Mouse (Mus musculus) thymus, adult 2 months (tissue): ENCODE results near the gene Nrsn2.

Experiments
- CTCF ChIP-seq: fragments of 200-500 bp; IDR thresholded peaks from 2 replicates; pipeline ENCODE4 v1.5.1; 2012; ENCODE audit warnings: mild to moderate bottlenecking, control low read depth, low read length, moderate library complexity, borderline replicate concordance; ENCODE audit not compliant: control insufficient read depth, poor library complexity, insufficient read depth; ENCODE audit errors: extremely low read depth
- POLR2A ChIP-seq: fragments of 200-500 bp; IDR thresholded peaks from 2 replicates; pipeline ENCODE4 v1.6.1; 2012; ENCODE audit warnings: mild to moderate bottlenecking, low read length, control low read depth, moderate library complexity; ENCODE audit not compliant: control insufficient read depth, poor library complexity, insufficient read depth; ENCODE audit errors: extremely low read depth

DNA sequence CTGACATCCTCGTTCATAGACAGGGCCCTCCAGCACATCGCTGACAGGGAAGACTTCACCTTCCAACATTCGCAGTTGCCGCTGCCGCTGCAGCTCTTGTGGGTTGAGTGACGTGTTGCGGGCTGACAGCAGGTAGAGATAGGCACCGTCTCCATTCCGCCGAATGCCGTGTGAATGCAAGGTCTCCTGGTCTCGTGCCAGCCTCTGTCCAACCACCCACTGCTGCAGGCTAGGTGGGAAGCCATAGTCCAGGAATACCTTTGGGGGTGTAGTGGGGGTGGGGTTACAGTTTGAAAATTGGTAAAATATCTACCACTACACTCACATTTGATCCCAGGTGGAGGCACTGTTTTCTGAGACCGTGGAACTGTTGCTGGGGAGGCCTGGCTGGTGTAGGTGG lies 50.3 kb downstream of the Nrsn2 start:
- TF ChIP-seq POLR2A (no peak), CTCF (no peak)
